Mouse (Mus musculus): Measurements from ENCODE around the gene Car11.
"Not testable (repeated sequence)": the region's sequence is repeated elsewhere in the genome, so short reads cannot be mapped to it uniquely, and the experiment has no call there.

Gene Car11

DNA sequence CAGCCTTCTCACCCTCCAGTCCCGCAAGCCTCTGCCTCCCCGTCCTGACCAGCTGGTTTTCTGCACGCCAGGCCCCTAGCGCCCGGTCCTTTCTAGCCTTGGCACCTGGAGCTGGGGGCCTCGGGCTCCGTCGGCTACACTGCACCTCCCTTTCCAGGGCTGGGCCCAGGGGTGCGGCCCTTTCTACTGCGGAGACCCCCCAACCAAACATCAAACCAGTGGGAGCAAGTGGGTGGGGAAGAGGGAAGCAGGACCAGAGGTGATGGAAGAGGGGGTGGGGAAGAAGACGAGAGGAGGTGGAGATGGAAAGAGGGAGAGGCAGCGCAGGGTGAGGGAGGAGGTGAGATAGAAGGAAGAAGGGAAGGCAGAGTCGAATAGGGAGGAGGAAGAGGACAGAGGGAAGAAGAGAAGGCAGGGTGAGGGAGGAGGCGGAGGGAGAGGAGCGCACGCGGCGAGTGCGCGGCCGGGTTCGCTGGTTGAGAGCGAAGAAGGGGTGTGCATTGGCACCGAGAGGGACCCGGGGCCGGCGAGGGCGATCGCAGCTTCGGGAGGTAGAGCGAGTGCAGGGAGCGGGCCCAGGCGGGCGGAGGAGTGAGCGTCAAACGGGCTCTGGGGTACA lies at the start of gene Car11:
TSS of gene Car11 (plus strand) at position 321 of the 619 bp plus-strand sequence.
- no peak for DNase-seq (ENCODE audit: low read depth, low spot score)

DNA sequence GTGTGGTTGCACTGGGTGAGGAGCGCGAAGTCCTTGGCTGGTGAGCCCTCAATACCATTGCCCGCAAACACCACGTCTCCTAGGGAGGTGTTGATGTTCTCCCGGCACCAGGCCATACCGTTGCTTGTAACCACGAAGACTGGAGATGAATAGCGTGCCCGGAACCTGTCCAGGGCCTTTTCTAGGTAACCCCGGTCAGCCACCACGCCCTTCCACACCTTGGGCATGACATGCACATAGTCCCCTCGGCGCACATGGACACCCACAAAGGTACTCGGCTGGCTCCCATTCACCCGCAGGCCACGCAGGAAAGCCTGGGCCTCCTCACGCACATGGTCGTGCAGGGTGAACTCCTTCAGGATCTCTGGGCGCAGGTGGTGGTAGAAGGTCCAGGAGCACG lies 49.2 kb upstream of the Car11 start:
- DNase-seq (ENCODE audit: low read depth, low spot score): not testable (repeated sequence)

DNA sequence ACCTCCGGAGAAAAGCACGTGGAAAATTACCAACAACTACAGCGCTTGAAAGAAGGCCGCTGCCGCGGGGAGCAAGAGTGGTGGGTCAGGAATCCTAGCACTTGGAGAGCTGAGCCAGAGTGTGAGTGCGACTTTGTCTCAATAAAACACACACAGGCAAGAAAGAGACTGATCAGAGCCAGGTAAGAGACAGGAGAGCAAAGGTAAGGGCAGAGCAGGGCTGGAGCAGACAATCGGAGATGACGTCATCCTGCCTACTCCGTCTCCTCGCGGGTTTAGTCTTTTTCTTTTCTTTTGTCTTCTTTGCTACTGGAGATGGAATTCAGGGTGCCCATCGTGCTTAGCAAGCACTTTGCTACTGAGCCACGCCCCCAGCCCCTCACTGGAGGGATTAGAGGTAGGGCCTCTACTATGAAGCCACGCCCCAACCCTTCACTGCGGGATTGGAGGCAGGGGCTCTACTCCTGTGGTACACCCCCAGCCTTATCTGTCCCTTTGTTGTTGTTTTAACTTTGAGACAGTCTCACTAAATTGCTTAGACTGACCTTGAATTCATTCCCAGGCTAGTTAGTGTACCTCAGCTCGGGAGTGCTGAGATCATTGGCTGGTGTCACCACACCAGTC lies 45.1 kb upstream of the Car11 start:
- peak; percentile 48 for DNase-seq (ENCODE audit: low read depth, low spot score)

DNA sequence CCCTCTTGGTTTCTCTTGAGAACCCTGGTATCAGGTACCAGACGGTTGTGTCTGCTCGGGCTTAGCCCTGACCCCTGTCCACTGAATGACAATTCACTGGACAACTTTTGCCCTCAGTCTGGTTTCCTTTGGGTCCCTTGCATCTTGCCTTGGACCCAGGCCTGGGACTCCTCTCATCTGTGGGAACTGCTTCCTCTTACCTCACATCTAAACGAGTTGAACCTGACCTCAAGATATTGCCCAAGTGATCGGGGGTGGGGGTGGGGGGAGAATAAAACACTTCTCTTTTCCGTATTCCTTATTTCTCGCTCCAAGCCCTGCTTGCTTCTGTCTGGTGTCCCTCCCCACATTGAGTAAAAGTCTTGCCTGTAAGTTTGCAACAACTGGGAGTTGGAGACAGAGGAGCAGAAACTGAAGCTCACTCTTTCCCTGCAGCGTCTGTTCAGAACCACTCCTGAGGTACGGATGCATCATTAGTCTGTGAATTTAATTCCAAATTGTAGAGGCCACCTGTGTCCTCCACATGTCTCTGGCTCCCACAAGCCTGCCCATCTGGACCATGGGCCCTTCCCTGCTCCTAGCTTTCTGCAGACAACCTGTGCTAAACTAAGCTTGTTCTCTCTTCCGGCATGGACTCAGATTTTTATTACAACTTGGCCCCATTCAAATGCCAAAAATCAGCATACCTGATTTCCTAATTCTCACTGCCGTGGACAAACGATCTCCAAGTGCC lies 38.7 kb upstream of the Car11 start:
- no peak for DNase-seq (ENCODE audit: low read depth, low spot score)

DNA sequence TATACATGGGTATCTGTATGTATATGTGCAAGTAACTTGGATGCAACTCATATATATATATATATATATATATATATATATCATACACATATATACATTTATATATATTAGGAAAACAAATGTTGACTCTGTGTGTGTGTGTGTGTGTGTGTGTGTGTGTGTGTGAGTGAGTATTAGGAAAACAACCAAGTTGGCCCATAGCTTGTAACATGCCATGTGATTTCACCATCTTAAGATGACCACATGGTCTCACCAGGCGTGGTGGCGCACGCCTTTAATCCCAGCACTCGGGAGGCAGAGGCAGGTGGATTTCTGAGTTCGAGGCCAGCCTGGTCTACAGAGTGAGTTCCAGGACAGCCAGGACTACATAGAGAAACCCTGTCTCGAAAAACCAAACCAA lies 37.9 kb upstream of the Car11 start:
- not testable (repeated sequence) for DNase-seq (ENCODE audit: low read depth, low spot score)

DNA sequence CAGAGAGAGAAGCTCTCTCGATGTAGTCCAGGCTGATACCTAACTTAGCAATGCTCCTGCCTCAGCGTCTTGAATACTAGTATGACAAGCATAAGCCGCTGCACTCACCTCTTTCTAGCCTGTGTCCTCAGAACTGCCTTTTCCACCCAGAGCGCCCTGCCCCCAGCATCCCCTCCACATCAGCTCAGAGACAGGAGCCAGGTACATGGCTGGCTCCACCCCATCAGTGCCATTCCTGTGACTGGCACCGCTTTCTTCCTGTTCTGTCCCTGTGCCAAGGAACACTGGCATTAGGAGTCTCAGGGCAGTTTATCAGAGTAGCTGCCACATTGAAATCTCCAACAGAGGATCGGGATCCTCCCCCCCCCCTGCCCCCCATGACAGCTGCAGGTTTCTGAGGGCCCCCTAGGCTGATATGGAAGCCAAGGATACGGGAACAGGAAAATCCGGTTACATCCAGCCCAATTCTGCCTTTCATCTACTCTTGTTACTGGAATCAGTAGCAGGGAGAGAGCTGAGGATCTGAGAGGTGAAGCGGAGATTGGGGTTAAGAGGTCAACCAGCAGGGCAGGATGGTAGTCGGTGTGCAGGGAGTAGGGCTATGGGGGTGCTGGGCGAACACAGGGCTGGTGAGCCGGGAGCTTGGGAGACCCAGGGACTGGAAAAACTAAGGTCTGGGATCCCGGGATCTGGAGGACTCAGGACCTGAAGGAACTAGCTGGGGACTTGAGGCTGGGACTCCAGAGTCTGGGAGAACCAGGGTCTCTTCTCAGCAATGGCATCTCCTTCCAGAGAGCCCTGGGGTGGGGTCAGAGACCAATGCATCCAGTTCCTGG lies 34.1 kb upstream of the Car11 start:
- DNase-seq (ENCODE audit: low read depth, low spot score): no peak

DNA sequence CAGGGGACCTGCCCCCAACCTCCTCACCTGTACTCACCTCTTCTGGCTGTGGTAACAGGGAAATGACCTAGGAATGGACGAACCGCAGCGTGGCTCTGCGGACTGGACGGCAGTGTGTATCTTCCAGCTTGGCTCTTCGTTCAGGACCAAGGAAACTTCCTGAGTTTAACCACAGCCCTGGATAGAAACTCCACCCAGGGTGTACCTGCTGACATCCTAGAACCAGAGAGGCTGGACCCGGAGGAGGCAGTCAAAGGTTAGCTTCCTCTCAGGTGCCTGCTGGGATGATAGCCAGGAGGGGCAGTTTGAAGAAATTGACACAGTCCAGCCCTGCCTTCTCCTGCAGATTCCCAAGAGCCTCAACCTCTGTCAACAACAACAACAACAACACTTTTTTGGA lies 33.5 kb upstream of the Car11 start, which contains the start of gene Fut2:
TSS of gene Fut2 (minus strand) at position 234 of the 400 bp plus-strand sequence.
- no peak for DNase-seq (ENCODE audit: low read depth, low spot score)

DNA sequence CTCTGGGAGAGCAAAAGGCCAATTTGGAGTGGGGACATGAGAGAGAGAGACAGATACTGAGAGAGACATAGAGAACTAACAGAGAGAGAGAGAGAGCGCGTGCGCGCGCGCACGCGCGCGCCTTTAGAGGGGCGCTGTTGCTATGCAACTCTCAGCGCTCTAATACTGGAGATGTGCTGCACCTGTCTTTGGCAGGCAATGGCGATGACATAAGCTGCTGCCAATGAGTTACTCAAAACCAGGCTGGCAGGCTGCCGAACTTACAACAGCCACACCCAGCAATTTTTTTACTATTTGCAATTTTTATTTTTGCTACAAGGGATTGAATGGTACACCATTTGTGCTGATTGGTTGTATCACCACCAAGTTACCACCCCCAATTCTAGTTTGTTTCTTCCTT lies 31.9 kb upstream of the Car11 start:
- no peak for DNase-seq (ENCODE audit: low read depth, low spot score)

DNA sequence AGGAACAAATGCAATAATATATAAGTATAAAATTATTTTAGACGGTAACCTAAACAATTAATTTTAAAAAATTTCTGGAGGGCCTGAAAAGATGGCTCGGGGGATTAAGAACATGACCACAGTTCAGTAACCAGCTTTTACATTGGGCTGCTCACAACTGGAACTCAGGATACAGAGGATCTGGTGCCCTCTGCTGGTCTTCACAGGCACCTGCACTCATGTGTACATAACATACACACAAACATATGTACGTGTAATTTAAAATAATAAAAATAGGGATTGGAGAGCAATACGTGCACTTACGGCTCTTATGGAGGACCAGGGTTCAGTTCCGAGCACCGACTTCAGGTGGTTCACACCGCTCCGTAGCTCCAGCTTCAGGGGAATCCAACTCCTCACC lies 30.7 kb upstream of the Car11 start:
- peak; percentile 61 for DNase-seq (ENCODE audit: low read depth, low spot score)

DNA sequence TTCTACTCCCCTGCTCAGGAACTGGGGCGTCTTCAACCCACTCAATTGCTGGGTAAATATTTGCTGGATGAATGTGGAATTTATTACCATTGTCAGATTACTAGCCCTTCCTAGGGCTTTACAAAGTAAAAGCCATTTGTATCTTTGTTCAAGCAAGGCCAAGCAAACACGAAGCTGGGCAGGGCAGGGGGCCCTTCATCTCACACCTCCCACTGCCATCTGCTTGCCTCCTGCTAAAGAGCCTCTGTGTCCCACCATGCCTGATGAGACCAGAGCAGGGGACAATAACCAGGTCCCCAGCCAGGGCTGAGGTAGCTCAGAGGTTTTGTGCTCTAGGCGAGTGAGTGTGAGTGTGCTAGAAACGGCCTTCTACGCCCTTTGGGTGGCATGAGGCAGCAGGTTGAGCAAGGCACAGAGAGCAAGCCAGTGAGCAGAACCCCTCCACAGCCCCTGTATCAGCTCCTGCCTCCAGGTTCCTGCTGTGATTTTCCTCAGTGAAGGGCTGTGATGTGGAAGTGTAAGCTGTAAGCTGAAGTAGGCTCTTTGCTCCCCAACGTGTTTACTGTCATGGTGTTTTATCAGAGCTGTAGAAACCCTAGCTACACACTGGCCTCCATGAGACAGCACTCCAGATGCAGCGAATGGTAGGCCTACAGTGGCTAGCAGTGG lies 21.9 kb upstream of the Car11 start:
- no peak for DNase-seq (ENCODE audit: low read depth, low spot score)

DNA sequence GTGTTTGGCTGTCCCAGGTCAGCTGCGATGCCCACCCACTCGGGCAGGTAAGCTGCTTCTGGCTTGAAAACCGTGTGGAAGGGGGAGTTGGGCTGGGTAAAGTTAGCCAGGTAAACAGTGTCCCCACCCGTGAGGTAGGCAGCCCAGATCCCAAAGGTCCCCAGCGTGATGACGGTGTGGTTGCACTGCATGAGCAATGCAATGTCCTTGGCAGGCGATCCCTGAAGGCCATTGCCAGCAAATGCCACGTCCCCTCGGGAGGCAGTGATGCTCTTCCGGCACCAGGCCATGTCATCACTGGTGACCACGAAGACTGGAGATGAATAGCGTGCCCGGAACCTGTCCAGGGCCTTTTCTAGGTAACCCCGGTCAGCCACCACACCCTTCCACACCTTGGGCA lies 21.1 kb upstream of the Car11 start:
- no peak for DNase-seq (ENCODE audit: low read depth, low spot score)

DNA sequence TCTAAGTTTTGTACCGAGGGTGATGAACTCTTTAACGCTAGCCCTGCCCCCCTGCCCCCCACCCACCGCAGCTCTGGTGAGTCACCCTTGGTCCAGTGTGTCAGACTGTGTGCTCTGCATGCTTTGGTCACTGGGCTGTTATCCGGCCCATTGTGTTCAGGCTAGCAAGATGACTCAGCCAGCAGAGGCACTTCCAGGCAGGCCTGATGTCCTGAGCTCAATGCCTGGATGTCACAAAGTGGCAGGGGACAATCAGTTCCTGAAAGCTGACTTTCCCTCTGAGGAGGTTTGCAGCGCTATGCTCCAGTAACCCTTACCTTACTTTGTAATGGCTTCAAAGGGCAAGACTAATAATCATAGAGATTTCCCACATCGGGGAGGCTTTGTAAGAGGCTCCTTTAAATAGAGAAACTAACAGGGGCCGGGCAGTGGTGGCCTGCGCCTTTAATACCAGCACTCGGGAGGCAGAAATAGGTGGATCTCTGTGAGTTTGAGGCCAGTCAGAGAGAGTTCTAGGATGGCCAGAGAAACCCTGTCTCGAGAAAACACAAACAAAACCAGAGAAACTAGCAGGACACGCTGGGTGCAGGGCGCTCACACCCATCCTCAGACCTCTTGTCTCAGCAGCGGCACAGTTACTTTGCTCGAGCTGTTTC lies 19.5 kb upstream of the Car11 start:
- no peak for DNase-seq (ENCODE audit: low read depth, low spot score)

DNA sequence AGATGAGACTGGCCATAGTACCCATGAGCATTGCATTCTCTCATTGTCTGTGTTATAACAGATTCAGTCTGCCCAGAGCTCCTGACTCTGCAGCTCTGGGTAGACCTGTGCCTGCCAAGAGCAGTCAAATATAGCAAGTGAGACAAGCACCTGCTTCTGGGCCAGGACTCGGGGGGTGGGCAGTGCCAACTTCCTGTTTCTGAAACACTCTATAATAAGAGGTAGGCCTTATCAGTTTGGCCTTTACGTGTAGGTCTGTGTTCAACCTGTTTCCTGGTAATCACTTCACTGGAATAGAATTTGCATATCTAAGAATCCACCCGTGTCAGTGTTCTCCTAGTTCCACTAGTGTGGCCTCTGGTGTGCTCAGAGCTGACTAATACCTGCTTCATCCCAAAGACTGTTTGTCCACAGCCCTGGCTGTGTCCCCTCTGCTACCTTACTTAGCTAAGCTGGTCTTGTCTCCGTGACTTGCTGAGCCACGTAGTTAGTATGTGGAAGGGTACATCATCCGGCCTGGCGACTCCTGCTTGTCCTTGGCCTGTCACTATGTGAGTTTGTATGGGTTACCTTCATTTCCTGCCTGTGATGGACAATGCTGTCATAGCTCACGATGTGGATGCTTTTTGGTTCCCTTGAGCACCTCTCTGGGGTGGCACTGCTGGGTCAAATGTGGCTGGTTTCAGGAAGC lies 18.5 kb upstream of the Car11 start:
- no peak for DNase-seq (ENCODE audit: low read depth, low spot score)

DNA sequence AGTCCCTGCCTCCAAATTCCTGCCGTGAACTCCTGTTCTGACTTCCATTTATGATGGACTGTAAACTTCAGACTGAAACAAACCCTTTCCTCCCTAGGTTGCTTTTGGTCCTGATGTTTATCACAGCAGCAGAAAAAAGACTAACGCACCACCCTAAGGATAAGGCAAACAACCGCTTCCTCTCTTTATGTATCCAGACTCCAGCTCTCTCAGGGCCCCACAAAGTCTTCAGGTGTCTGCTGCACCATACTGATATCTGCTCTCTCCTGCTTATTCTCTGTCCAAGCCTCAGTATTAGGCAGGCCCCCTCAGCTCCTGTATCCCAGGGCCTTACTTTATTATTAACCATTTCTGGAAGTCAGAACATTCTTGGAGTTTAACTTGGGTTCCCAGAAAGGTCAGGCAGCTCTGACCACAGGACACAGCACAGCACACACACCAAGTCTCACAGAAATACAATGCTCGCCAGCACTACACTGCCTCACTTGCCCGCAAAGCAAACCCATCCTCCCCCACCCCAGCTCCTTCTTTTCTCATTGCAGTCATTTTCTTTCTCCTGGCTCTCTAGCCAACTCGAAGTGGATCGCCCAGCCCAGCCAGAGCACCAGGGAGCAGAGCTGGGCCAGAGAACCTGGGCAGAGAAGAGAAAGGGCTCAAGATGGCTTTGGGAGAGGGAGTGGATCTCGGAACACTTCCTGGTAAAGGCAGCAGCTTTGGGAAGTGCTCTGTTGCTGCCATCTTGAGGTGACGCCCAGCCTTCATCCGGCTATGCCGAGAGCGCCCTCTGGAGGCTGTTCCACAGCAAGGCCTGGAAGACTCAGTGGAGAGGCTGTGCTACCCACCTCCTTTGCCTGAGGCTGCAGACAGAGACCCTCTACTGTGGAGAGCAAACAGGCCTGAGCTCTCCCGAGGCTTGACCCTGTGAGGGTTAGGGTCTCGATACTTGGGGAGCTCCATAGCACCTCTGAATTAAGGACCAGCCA lies 17.2 kb upstream of the Car11 start:
- peak; percentile 92 for DNase-seq (ENCODE audit: low read depth, low spot score)

DNA sequence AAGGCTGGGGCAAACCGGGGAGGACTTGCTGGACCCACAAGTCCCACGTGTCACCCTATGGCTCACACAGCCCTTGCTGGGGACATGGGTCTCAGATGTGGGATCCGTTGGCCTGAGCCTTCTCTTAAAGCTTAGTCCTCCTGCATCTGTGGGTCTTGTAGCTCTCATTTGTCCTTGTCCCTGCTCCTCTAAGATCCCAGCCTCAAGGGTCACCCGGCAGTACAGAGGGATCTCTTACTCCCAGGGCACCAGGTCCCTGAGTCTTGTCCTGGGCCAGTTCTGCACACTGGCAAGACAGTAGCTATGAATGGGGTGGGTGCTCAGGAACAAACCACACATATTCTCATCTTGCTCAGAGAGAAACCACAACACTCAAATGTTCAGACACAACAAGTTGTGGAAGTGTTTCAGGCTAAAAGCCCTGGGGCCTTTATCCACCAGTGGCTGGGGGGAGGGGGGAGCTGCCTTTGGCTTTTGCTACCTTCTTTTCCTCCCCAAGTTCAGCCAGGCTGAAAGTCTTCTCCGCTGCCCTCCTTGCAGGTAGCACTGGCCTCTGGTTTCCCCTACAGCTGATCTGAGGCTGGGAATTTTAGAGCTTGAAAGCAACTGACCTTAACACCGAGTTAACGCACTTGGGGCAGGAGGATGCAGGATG lies 16.1 kb upstream of the Car11 start, which contains the start of gene Ntn5:
TSS of gene Ntn5 (plus strand) at position 627 of the 655 bp plus-strand sequence.
- no peak for DNase-seq (ENCODE audit: low read depth, low spot score)

DNA sequence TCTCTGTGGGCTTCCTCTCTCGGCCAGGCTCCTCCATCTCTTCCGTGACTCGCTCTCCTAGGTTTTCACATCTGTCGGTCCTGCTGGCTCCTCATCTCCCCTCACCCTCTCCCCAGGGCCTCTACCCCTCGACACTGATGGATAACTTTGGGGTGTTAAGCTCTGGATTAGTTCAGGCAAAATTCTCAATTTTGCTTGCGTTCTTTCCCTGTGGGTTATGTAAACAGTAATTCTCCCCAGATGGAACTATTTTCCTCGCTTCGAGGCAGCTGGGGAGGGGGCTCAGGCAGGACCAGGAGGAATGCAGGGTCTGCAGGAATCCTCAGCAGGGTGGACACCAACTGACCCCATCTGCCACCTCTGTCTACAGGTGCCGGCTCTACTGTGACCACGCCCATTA lies 13.8 kb upstream of the Car11 start:
- no peak for DNase-seq (ENCODE audit: low read depth, low spot score)

DNA sequence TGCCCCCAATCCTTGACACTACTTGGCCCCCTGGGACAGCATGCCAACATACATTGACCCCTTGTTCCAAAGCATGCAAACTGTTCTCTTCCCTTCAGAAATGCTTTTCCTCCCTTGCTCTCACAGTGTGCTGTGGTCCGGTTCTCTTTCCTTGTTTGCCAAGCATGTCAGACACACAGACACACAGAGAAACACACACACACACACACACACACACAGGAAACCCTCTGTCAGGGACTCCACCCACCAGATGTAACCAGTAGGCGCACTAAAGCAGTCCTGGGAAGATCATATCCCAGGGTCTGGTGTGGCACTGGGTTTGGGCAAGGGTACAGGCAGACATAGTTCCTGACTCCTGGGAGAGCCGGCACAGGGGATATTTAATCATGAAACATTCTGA lies 12.8 kb upstream of the Car11 start:
- no peak for DNase-seq (ENCODE audit: low read depth, low spot score)

DNA sequence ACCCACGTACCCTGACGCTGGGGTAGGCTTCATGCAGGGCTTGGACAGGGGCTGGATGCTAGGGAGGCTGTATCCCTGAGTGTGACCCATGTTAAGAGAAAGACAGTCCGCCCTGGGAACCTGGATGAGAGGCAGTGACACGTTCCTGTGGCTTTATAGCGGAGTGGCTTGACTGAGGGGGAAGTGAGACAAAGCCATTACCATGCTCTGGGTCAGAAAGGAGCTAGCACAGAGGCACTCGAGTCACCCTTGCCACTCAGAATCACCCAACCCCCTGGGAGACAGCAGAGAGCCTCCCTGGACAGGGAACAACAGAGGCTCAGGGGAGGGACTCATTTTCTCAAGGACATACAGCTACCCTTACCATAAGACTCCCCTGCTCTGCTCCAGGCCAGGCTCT lies 10.5 kb upstream of the Car11 start:
- no peak for DNase-seq (ENCODE audit: low read depth, low spot score)

DNA sequence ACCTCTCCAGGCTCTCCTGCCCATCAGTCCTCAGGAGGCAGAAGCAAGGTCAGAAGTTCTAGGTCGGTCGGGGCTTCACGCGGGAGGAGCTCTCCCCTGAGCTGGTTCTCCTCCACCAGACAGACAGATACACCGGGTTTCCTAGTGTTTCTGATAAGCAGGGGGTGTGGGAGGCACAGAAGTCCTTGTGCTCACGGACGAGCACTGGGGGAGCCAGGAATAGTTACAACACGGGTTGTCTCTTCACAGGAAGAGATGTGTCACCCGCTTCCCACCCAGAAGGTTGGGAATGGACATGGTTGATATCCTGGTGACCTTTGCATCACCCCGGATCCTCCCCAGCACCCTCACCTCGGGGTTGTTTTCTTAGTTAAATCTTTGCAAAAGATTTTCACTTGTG lies 9.8 kb upstream of the Car11 start:
- DNase-seq (ENCODE audit: low read depth, low spot score): no peak
